Mouse (Mus musculus) lung, embryonic 16.5 days (tissue): ENCODE data around the gene Gm13279. TPM values are rescaled to one million over a fixed set of nuclear protein-coding genes. Genes with fewer than 3 reads are reported as not detected.
"Not testable (repeated sequence)": the region's sequence is repeated elsewhere in the genome, so short reads cannot be mapped to it uniquely, and the experiment has no call there.

Source experiments
- ATAC-seq: fragments of 200-750 bp; cut with Nextera tagmentation; 2 replicates; pipeline ENCODE4 v1.8.0; 2017; ENCODE audit warnings: low read depth, mild to moderate bottlenecking, moderate library complexity
- H3K27ac ChIP-seq: fragments of 300-500 bp; sonication (generic); 2 replicates; pipeline ENCODE4 v1.5.1; 2014; ENCODE audit warnings: mild to moderate bottlenecking, control low read depth, low read length
- H3K27me3 ChIP-seq: fragments of 300-500 bp; sonication (generic); 2 replicates; pipeline ENCODE4 v1.6.1; 2014; ENCODE audit warnings: low read depth, low read length, mixed read lengths; ENCODE audit not compliant: control insufficient read depth, insufficient read depth
- H3K36me3 ChIP-seq: fragments of 300-500 bp; sonication (generic); 2 replicates; pipeline ENCODE4 v1.6.1; 2014; ENCODE audit warnings: low read length; ENCODE audit not compliant: control insufficient read depth, insufficient read depth
- H3K4me1 ChIP-seq: fragments of 300-500 bp; sonication (generic); replicated peaks from 2 replicates; pipeline ENCODE4 v1.6.1; 2014; ENCODE audit warnings: low read length, mixed read lengths; ENCODE audit not compliant: control insufficient read depth, insufficient read depth
- H3K4me2 ChIP-seq: fragments of 300-500 bp; sonication (generic); 2 replicates; pipeline ENCODE4 v1.6.1; 2014; ENCODE audit warnings: low read depth, low read length, control low read depth
- H3K4me3 ChIP-seq: fragments of 300-500 bp; sonication (generic); 2 replicates; pipeline ENCODE4 v1.5.1; 2014; ENCODE audit warnings: mild to moderate bottlenecking, low read length, control low read depth
- H3K9ac ChIP-seq: fragments of 300-500 bp; sonication (generic); 2 replicates; pipeline ENCODE4 v1.6.1; 2014; ENCODE audit warnings: low read length, control low read depth
- H3K9me3 ChIP-seq: fragments of 300-500 bp; sonication (generic); 2 replicates; pipeline ENCODE4 v1.6.1; 2016; ENCODE audit warnings: low read length; ENCODE audit not compliant: control insufficient read depth
- WGBS: fragments of 180-500 bp; shearing (Covaris S2); extraction: QIAGEN DNeasy Blood & Tissue Kit; methylation state at CpG from one replicate; pipeline ENCODE4 v1.1.7; 2014; 5-methylcytosine and 5-hydroxymethylcytosine counted together
- polyA plus RNA-seq: library from polyadenylated mRNA; unstranded; fragments of >200 nt; fragmentation: Nextera tagmentation; extraction: Ambion mirVana; gene quantifications from 2 replicates; pipeline ENCODE4 v1.2.1, GENCODE M21; 2015

Gene Gm13279
- polyA plus RNA-seq, 1 experiment from 2014 or later: not detected

DNA sequence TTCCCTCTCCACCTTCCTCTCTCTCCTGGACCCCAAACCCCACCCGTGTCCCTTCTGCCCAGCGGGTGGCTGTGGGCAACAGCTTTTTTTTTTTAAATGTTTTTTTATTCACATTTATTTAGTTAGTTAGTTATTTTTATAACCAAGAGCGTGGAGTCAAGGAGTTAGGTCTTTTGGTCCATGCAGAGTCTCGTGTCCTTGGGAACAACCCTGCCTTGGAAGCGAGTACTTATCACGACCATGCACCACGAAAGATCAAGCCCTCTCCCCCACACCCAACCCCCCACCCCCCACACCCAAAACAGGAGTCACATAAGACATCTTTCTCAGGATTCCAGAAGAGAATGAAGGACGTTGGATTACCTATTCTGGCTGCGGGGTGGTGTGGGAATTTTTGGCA lies 34.9 kb upstream of the Gm13279 start:
- H3K9ac ChIP-seq, H3K4me1 ChIP-seq, H3K4me3 ChIP-seq, H3K27me3 ChIP-seq, ATAC-seq, H3K4me2 ChIP-seq, H3K36me3 ChIP-seq, H3K9me3 ChIP-seq, H3K27ac ChIP-seq: not testable (repeated sequence)
- WGBS: 48% methylated on average over 8 of the region's 9 CpGs

GRCm38 (mm10) chr4:88763384-88764018 lies 33.7 kb upstream of the Gm13279 start:
- ATAC-seq, H3K36me3 ChIP-seq, H3K4me1 ChIP-seq, H3K27me3 ChIP-seq, H3K9me3 ChIP-seq: not testable (repeated sequence)
- Histone ChIP-seq H3K9ac (peak overlapping the region; percentile 28; the same call in 1 of the 2 replicates), H3K4me2 (peak overlapping the region; percentile 43), H3K27ac (peak overlapping the region; percentile 63; the same call in 1 of the 2 replicates), H3K4me3 (peak overlapping the region; percentile 32)
- 2% methylated on average over 23 of the region's 42 CpGs for WGBS

DNA sequence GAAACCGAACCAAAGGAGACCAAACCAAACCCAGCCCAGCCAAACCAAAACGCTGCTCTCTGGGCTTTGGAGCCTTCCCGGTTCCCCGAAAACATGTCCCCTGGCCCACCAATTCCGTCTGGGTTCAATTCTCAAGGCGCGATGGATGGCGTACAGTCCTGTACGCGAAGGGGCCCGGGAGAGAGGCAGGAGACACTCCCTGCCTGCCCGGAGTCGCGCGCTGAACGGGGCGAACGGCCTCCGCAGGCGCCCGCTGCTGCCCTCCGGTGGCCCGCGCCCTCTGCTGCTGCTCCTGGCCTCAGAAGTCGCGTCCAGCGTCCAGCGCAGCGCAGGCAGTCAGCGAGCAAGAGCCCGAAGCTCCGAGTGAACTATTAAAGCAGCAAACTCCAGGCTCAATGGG lies 23.7 kb upstream of the Gm13279 start, which contains the start of gene Gm13290:
Gm13290 (plus strand) TSS at position 301 of the 400 bp plus-strand sequence.
- not testable (repeated sequence) for H3K4me1 ChIP-seq, H3K9ac ChIP-seq, H3K4me3 ChIP-seq, H3K27ac ChIP-seq, H3K4me2 ChIP-seq, H3K9me3 ChIP-seq, H3K27me3 ChIP-seq, H3K36me3 ChIP-seq, ATAC-seq
- no CpG with 5 or more reads among the region's 32 CpGs for WGBS

DNA sequence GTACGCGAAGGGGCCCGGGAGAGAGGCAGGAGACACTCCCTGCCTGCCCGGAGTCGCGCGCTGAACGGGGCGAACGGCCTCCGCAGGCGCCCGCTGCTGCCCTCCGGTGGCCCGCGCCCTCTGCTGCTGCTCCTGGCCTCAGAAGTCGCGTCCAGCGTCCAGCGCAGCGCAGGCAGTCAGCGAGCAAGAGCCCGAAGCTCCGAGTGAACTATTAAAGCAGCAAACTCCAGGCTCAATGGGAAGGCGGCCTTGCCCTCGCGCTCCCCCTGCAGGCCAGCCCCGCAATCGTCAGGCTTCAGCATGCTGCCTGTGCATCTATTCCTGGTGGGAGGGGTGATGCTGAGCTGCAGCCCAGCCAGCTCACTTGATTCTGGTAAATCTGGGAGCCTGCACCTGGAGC lies 20.6 kb upstream of the Gm13279 start, which contains the start of gene Gm13289:
Gm13289 (plus strand) TSS at position 301 of the 400 bp plus-strand sequence.
- ATAC-seq, H3K27me3 ChIP-seq, H3K4me1 ChIP-seq, H3K9ac ChIP-seq, H3K4me2 ChIP-seq, H3K9me3 ChIP-seq, H3K27ac ChIP-seq, H3K36me3 ChIP-seq, H3K4me3 ChIP-seq: not testable (repeated sequence)
- no CpG with 5 or more reads among the region's 29 CpGs for WGBS

- not testable (repeated sequence) for ATAC-seq, H3K36me3 ChIP-seq
- WGBS: no CpG with 5 or more reads among the region's 29 CpGs
These were observed 17.6 kb upstream of the Gm13279 start, which contains the start of gene Gm13272 for GRCm38 (mm10) chr4:88779550-88779949. TSS of gene Gm13272 (plus strand) at chr4:88779850.

GRCm38 (mm10) chr4:88780320-88780719 lies 16.9 kb upstream of the Gm13279 start:
- WGBS: 42% methylated on average over 12 of the region's 18 CpGs
- H3K4me1 ChIP-seq, H3K4me3 ChIP-seq, H3K27me3 ChIP-seq, H3K27ac ChIP-seq, H3K36me3 ChIP-seq, H3K9ac ChIP-seq, ATAC-seq, H3K4me2 ChIP-seq, H3K9me3 ChIP-seq: not testable (repeated sequence)

More at GRCm38 (mm10) chr4:88779550-88779949, 17.6 kb upstream of the Gm13279 start, which contains the start of gene Gm13272:
- not testable (repeated sequence) for H3K9ac ChIP-seq, H3K27ac ChIP-seq, H3K4me3 ChIP-seq, H3K4me1 ChIP-seq, H3K9me3 ChIP-seq, H3K4me2 ChIP-seq, H3K27me3 ChIP-seq

- 0 out of 2 replicates have a peak within 1 kb of the TSS, but pooled peaks have one; percentile 22 for H3K4me2 ChIP-seq
- 11% methylated on average over 3 of the region's 7 CpGs for WGBS
- not testable (repeated sequence) for H3K9ac ChIP-seq
These were observed 15.4 kb upstream of the Gm13279 start, which contains the start of gene Ifnz for GRCm38 (mm10) chr4:88781831-88782230. TSS of gene Ifnz (plus strand) at chr4:88782131.

GRCm38 (mm10) chr4:88782335-88782734 lies 14.9 kb upstream of the Gm13279 start:
- Histone ChIP-seq H3K27ac (peak overlapping the region; percentile 57; the same call in 1 of the 2 replicates), H3K4me2 (0 out of 2 replicates have a peak overlapping the region, but pooled peaks have one; percentile 22), H3K4me3 (peak overlapping the region; percentile 37)
- 0% methylated on average over 3 of the region's 31 CpGs for WGBS
- H3K27me3 ChIP-seq, H3K36me3 ChIP-seq, H3K4me1 ChIP-seq, ATAC-seq, H3K9me3 ChIP-seq, H3K9ac ChIP-seq: not testable (repeated sequence)

More at GRCm38 (mm10) chr4:88781831-88782230, 15.4 kb upstream of the Gm13279 start, which contains the start of gene Ifnz:
- not testable (repeated sequence) for H3K36me3 ChIP-seq, H3K4me1 ChIP-seq, H3K9me3 ChIP-seq, ATAC-seq, H3K27me3 ChIP-seq
- H3K27ac ChIP-seq: peak within 1 kb of the TSS; percentile 57; the same call in 1 of the 2 replicates
- H3K4me3 ChIP-seq: peak within 1 kb of the TSS; percentile 37

DNA sequence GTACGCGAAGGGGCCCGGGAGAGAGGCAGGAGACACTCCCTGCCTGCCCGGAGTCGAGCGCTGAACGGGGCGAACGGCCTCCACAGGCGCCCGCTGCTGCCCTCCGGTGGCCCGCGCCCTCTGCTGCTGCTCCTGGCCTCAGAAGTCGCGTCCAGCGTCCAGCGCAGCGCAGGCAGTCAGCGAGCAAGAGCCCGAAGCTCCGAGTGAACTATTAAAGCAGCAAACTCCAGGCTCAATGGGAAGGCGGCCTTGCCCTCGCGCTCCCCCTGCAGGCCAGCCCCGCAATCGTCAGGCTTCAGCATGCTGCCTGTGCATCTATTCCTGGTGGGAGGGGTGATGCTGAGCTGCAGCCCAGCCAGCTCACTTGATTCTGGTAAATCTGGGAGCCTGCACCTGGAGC lies 11.8 kb upstream of the Gm13279 start, which contains the start of gene Gm13276:
Gm13276 (plus strand) TSS at position 301 of the 400 bp plus-strand sequence.
- not testable (repeated sequence) for H3K4me3 ChIP-seq, H3K4me1 ChIP-seq, H3K4me2 ChIP-seq, H3K9me3 ChIP-seq, H3K27ac ChIP-seq, H3K27me3 ChIP-seq, ATAC-seq, H3K36me3 ChIP-seq, H3K9ac ChIP-seq
- no CpG with 5 or more reads among the region's 27 CpGs for WGBS
